Mouse (Mus musculus) hindbrain, embryonic 12.5 days (tissue): ENCODE data around the gene Dgkh. TPM values are rescaled to one million over a fixed set of nuclear protein-coding genes. Genes with fewer than 3 reads are reported as not detected.
A peak's percentile ranks its signal among the peaks of the same experiment; 100 is the strongest.

ENCODE experiments used
- ATAC-seq: fragments of 200-750 bp; cut with Nextera tagmentation; 2 replicates; pipeline ENCODE4 v1.8.0; 2017; ENCODE audit warnings: moderate TSS enrichment; ENCODE audit not compliant: low FRiP score
- H3K27ac ChIP-seq: fragments of 300-500 bp; sonication (generic); 2 replicates; pipeline ENCODE4 v1.5.1; 2016; ENCODE audit warnings: mild to moderate bottlenecking
- H3K27me3 ChIP-seq: fragments of 300-500 bp; sonication (generic); 2 replicates; pipeline ENCODE4 v1.6.1; 2016; ENCODE audit warnings: mild to moderate bottlenecking
- H3K36me3 ChIP-seq: fragments of 300-500 bp; sonication (generic); 2 replicates; pipeline ENCODE4 v1.6.1; 2016; ENCODE audit warnings: mild to moderate bottlenecking
- H3K4me1 ChIP-seq: fragments of 300-500 bp; sonication (generic); 2 replicates; pipeline ENCODE4 v1.6.1; 2016
- H3K4me2 ChIP-seq: fragments of 300-500 bp; sonication (generic); replicated peaks from 2 replicates; pipeline ENCODE4 v1.6.1; 2016; ENCODE audit warnings: mild to moderate bottlenecking
- H3K4me3 ChIP-seq: fragments of 300-500 bp; sonication (generic); 2 replicates; pipeline ENCODE4 v1.5.1; 2016; ENCODE audit warnings: mild to moderate bottlenecking
- H3K9ac ChIP-seq: fragments of 300-500 bp; sonication (generic); 2 replicates; pipeline ENCODE4 v1.6.1; 2016; ENCODE audit warnings: mild to moderate bottlenecking, moderate library complexity
- H3K9me3 ChIP-seq: fragments of 300-500 bp; sonication (generic); replicated peaks from 2 replicates; pipeline ENCODE4 v1.6.1; 2016; ENCODE audit warnings: mild to moderate bottlenecking
- WGBS: fragments of 180-500 bp; shearing (Covaris S2); methylation state at CpG from one replicate; pipeline ENCODE4 v1.1.7; 2016; 5-methylcytosine and 5-hydroxymethylcytosine counted together
- polyA plus RNA-seq: library from polyadenylated mRNA; unstranded; fragments of >200 nt; fragmentation: Nextera tagmentation; extraction: Ambion mirVana; gene quantifications from 2 replicates; pipeline ENCODE4 v1.2.1, GENCODE M21; 2016

The Dgkh gene
- polyA plus RNA-seq, 1 experiment from 2014 or later = 2.8 TPM

- Histone ChIP-seq H3K27ac (no peak overlapping the region), H3K4me3 (no peak overlapping the region), H3K27me3 (no peaks in the 10 kb centered on the region), H3K4me2 (no peak overlapping the region), H3K36me3 (no peaks in the 10 kb centered on the region), H3K4me1 (no peaks in the 10 kb centered on the region), H3K9ac (no peak overlapping the region), H3K9me3 (no peaks in the 10 kb centered on the region)
- WGBS = 78% methylated on average over 1 of the region's 1 CpGs
- no peak for ATAC-seq
Observed at GRCm38 (mm10) chr14:78690883-78691282, 41.7 kb downstream of the Dgkh start.

- 71% methylated on average over 4 of the region's 4 CpGs for WGBS
- H3K9ac ChIP-seq = no peak overlapping the region
- H3K27me3 ChIP-seq = no peaks in the 10 kb centered on the region
- no peaks in the 10 kb centered on the region for H3K9me3 ChIP-seq
- no peaks in the 10 kb centered on the region for H3K4me1 ChIP-seq
- H3K4me2 ChIP-seq = no peak overlapping the region
- H3K4me3 ChIP-seq = no peak overlapping the region
- H3K27ac ChIP-seq = no peak overlapping the region
- ATAC-seq = no peak
- no peaks in the 10 kb centered on the region for H3K36me3 ChIP-seq
Observed at GRCm38 (mm10) chr14:78690387-78690786, 42.2 kb downstream of the Dgkh start.

GRCm38 (mm10) chr14:78689950-78690349 is 42.6 kb downstream of the Dgkh start:
- Histone ChIP-seq H3K9ac (no peak overlapping the region), H3K4me1 (no peaks in the 10 kb centered on the region), H3K27ac (no peak overlapping the region), H3K36me3 (no peaks in the 10 kb centered on the region), H3K4me2 (no peak overlapping the region), H3K27me3 (no peaks in the 10 kb centered on the region), H3K9me3 (no peaks in the 10 kb centered on the region), H3K4me3 (no peak overlapping the region)
- no peak for ATAC-seq
- WGBS = 89% methylated on average over 9 of the region's 9 CpGs

GRCm38 (mm10) chr14:78687716-78688115 is 44.9 kb downstream of the Dgkh start:
- no peak overlapping the region for H3K27ac ChIP-seq
- no peaks in the 10 kb centered on the region for H3K27me3 ChIP-seq
- no peak for ATAC-seq
- H3K4me3 ChIP-seq = no peak overlapping the region
- H3K9me3 ChIP-seq = no peaks in the 10 kb centered on the region
- H3K4me2 ChIP-seq = no peak overlapping the region
- no peaks in the 10 kb centered on the region for H3K36me3 ChIP-seq
- WGBS = 80% methylated on average over 4 of the region's 4 CpGs
- H3K4me1 ChIP-seq = no peaks in the 10 kb centered on the region
- no peak overlapping the region for H3K9ac ChIP-seq

- WGBS = 93% methylated on average over 6 of the region's 6 CpGs
- Histone ChIP-seq H3K9ac (no peak overlapping the region), H3K27ac (no peak overlapping the region), H3K4me3 (no peak overlapping the region), H3K4me2 (no peak overlapping the region), H3K4me1 (no peaks in the 10 kb centered on the region), H3K9me3 (no peaks in the 10 kb centered on the region), H3K27me3 (no peaks in the 10 kb centered on the region), H3K36me3 (no peaks in the 10 kb centered on the region)
- ATAC-seq = no peak
Observed at GRCm38 (mm10) chr14:78686701-78687100, 45.9 kb downstream of the Dgkh start.

GRCm38 (mm10) chr14:78684171-78684570 is 48.4 kb downstream of the Dgkh start:
- Histone ChIP-seq H3K4me3 (no peak overlapping the region), H3K36me3 (no peaks in the 10 kb centered on the region), H3K4me1 (no peaks in the 10 kb centered on the region), H3K9me3 (no peaks in the 10 kb centered on the region), H3K4me2 (no peak overlapping the region), H3K27me3 (no peaks in the 10 kb centered on the region), H3K9ac (no peak overlapping the region), H3K27ac (no peak overlapping the region)
- WGBS = 79% methylated on average over 4 of the region's 4 CpGs
- ATAC-seq = no peak

GRCm38 (mm10) chr14:78678981-78679380 is 53.6 kb downstream of the Dgkh start:
- ATAC-seq = no peak
- 74% methylated on average over 3 of the region's 3 CpGs for WGBS
- H3K27me3 ChIP-seq = no peaks in the 10 kb centered on the region
- H3K4me2 ChIP-seq = no peak overlapping the region
- no peaks in the 10 kb centered on the region for H3K9me3 ChIP-seq
- no peaks in the 10 kb centered on the region for H3K36me3 ChIP-seq
- no peak overlapping the region for H3K4me3 ChIP-seq
- H3K4me1 ChIP-seq = peaks cover 11% of the 10 kb centered on the region
- no peak overlapping the region for H3K27ac ChIP-seq
- no peak overlapping the region for H3K9ac ChIP-seq

GRCm38 (mm10) chr14:78677852-78678588 is 54.6 kb downstream of the Dgkh start:
- Histone ChIP-seq H3K4me3 (no peak overlapping the region), H3K4me2 (no peak overlapping the region), H3K27ac (peak overlapping the region; percentile 67)

GRCm38 (mm10) chr14:78676457-78676856 is 56.1 kb downstream of the Dgkh start:
- no peak overlapping the region for H3K27ac ChIP-seq
- H3K27me3 ChIP-seq = no peaks in the 10 kb centered on the region
- ATAC-seq = no peak
- H3K9me3 ChIP-seq = no peaks in the 10 kb centered on the region
- H3K4me3 ChIP-seq = no peak overlapping the region
- no peaks in the 10 kb centered on the region for H3K36me3 ChIP-seq
- no peak overlapping the region for H3K4me2 ChIP-seq
- peaks cover 11% of the 10 kb centered on the region for H3K4me1 ChIP-seq
- no peak overlapping the region for H3K9ac ChIP-seq
- WGBS = 82% methylated on average over 6 of the region's 6 CpGs

More at GRCm38 (mm10) chr14:78677852-78678588, 54.6 kb downstream of the Dgkh start:
- Histone ChIP-seq H3K9me3 (no peaks in the 10 kb centered on the region), H3K4me1 (peaks cover 11% of the 10 kb centered on the region), H3K36me3 (no peaks in the 10 kb centered on the region), H3K9ac (no peak overlapping the region; the same call in 1 of the 2 replicates), H3K27me3 (no peaks in the 10 kb centered on the region)
- 31% methylated on average over 7 of the region's 7 CpGs for WGBS
- 0 out of 2 replicates have a peak, but pooled peaks have one; percentile 56 for ATAC-seq

GRCm38 (mm10) chr14:78674606-78675005 is 58.0 kb downstream of the Dgkh start:
- Histone ChIP-seq H3K4me1 (peaks cover 11% of the 10 kb centered on the region), H3K36me3 (no peaks in the 10 kb centered on the region), H3K27me3 (no peaks in the 10 kb centered on the region), H3K4me3 (no peak overlapping the region), H3K9ac (no peak overlapping the region), H3K9me3 (no peaks in the 10 kb centered on the region), H3K27ac (no peak overlapping the region), H3K4me2 (no peak overlapping the region)
- no peak for ATAC-seq
- 86% methylated on average over 9 of the region's 9 CpGs for WGBS

GRCm38 (mm10) chr14:78669986-78670385 is 62.6 kb downstream of the Dgkh start:
- Histone ChIP-seq H3K9me3 (no peaks in the 10 kb centered on the region), H3K4me1 (no peaks in the 10 kb centered on the region), H3K4me2 (no peak overlapping the region), H3K4me3 (no peak overlapping the region), H3K9ac (no peak overlapping the region), H3K27me3 (no peaks in the 10 kb centered on the region), H3K27ac (no peak overlapping the region), H3K36me3 (no peaks in the 10 kb centered on the region)
- ATAC-seq = no peak
- 75% methylated on average over 10 of the region's 10 CpGs for WGBS

- H3K4me1 ChIP-seq = no peaks in the 10 kb centered on the region
- H3K36me3 ChIP-seq = no peaks in the 10 kb centered on the region
Observed at GRCm38 (mm10) chr14:78668291-78668690, 64.3 kb downstream of the Dgkh start.

GRCm38 (mm10) chr14:78667763-78668162 is 64.8 kb downstream of the Dgkh start:
- 63% methylated on average over 5 of the region's 5 CpGs for WGBS
- Histone ChIP-seq H3K9me3 (no peaks in the 10 kb centered on the region), H3K27ac (no peak overlapping the region), H3K27me3 (no peaks in the 10 kb centered on the region), H3K9ac (no peak overlapping the region), H3K4me3 (no peak overlapping the region), H3K4me1 (no peaks in the 10 kb centered on the region), H3K36me3 (no peaks in the 10 kb centered on the region), H3K4me2 (no peak overlapping the region)
- no peak for ATAC-seq

More at GRCm38 (mm10) chr14:78668291-78668690, 64.3 kb downstream of the Dgkh start:
- Histone ChIP-seq H3K9ac (no peak overlapping the region), H3K27ac (no peak overlapping the region), H3K4me2 (no peak overlapping the region), H3K27me3 (no peaks in the 10 kb centered on the region), H3K4me3 (no peak overlapping the region), H3K9me3 (no peaks in the 10 kb centered on the region)
- WGBS = 20% methylated on average over 6 of the region's 6 CpGs
- peak; percentile 82 for ATAC-seq
